Mouse (Mus musculus): Measurements from ENCODE around the gene Hoxb9.

The Hoxb9 gene

GRCm38 (mm10) chr11:96284774-96285734, 13.8 kb downstream of the Hoxb9 start:
- no peak for DNase-seq (ENCODE audit: low read depth, low spot score)

GRCm38 (mm10) chr11:96285771-96286738, 14.8 kb downstream of the Hoxb9 start, which contains the start of gene Hoxb7:
Hoxb7 (plus strand) TSS chr11:96286623.
- no peak for DNase-seq (ENCODE audit: low read depth, low spot score)

GRCm38 (mm10) chr11:96286739-96287385, 15.6 kb downstream of the Hoxb9 start:
- no peak for DNase-seq (ENCODE audit: low read depth, low spot score)

- no peak for DNase-seq (ENCODE audit: low read depth, low spot score)
Observed at GRCm38 (mm10) chr11:96287411-96287810, 16.2 kb downstream of the Hoxb9 start.

- DNase-seq (ENCODE audit: low read depth, low spot score), result no peak
Observed at GRCm38 (mm10) chr11:96288455-96289221, 17.4 kb downstream of the Hoxb9 start.

- no peak for DNase-seq (ENCODE audit: low read depth, low spot score)
Observed at GRCm38 (mm10) chr11:96289293-96289692, 18.0 kb downstream of the Hoxb9 start.

- DNase-seq (ENCODE audit: low read depth, low spot score), result no peak
Observed at GRCm38 (mm10) chr11:96289837-96290236, 18.6 kb downstream of the Hoxb9 start.

GRCm38 (mm10) chr11:96290705-96291355, 19.6 kb downstream of the Hoxb9 start:
- no peak for DNase-seq (ENCODE audit: low read depth, low spot score)

GRCm38 (mm10) chr11:96291681-96292564, 20.7 kb downstream of the Hoxb9 start, which contains the start of gene Hoxb6:
Hoxb6 (plus strand) TSS chr11:96292476.
- no peak for DNase-seq (ENCODE audit: low read depth, low spot score)

GRCm38 (mm10) chr11:96292565-96293301, 21.5 kb downstream of the Hoxb9 start:
- no peak for DNase-seq (ENCODE audit: low read depth, low spot score)

GRCm38 (mm10) chr11:96293302-96293921, 22.2 kb downstream of the Hoxb9 start:
- no peak for DNase-seq (ENCODE audit: low read depth, low spot score)

GRCm38 (mm10) chr11:96294245-96295091, 23.2 kb downstream of the Hoxb9 start:
- DNase-seq (ENCODE audit: low read depth, low spot score), result no peak

GRCm38 (mm10) chr11:96295092-96295835, 24.0 kb downstream of the Hoxb9 start:
- no peak for DNase-seq (ENCODE audit: low read depth, low spot score)

GRCm38 (mm10) chr11:96296997-96297396, 25.7 kb downstream of the Hoxb9 start:
- no peak for DNase-seq (ENCODE audit: low read depth, low spot score)

GRCm38 (mm10) chr11:96297428-96297827, 26.2 kb downstream of the Hoxb9 start:
- DNase-seq (ENCODE audit: low read depth, low spot score), result no peak

GRCm38 (mm10) chr11:96297968-96298635, 26.8 kb downstream of the Hoxb9 start:
- no peak for DNase-seq (ENCODE audit: low read depth, low spot score)
